Mouse (Mus musculus): ENCODE measurements around the gene Skor1.

- TF ChIP-seq POLR2A (IDR thresholded peaks at IDR 0.05; ENCODE audit: insufficient read length, low read depth) (no peak), MYOG (IDR thresholded peaks at IDR 0.05; ENCODE audit: control insufficient read depth in 1 of 3, insufficient read depth in 1 of 3, insufficient read length in 2 of 3, low read depth in 2 of 3) (no peak), MAX (IDR thresholded peaks at IDR 0.05; ENCODE audit: low read depth) (no peak), E2F4 (IDR thresholded peaks at IDR 0.05; ENCODE audit: insufficient read depth) (no peak), USF1 (IDR thresholded peaks at IDR 0.05; ENCODE audit: low read depth) (no peak), POLR2AphosphoS2 (IDR thresholded peaks at IDR 0.05; ENCODE audit: insufficient read length, low read depth) (no peak), TCF12 (IDR thresholded peaks at IDR 0.05; ENCODE audit: insufficient read depth, poor library complexity, severe bottlenecking) (no peak), REST (IDR thresholded peaks at IDR 0.05; ENCODE audit: insufficient read depth, insufficient read length) (no peak)
Measured at GRCm38 (mm10) chr9:63149372-63149766, 608 bp upstream of the Skor1 start.

Data from myocyte (in vitro differentiated cells).